Mouse (Mus musculus): ENCODE data around the gene Fxyd4. TPM values are rescaled to one million over a fixed set of nuclear protein-coding genes. Genes with fewer than 3 reads are reported as not detected.

Fxyd4 gene
- total and polyA plus RNA-seq, 3 experiments = 0.22 TPM; not detected in 2

DNA sequence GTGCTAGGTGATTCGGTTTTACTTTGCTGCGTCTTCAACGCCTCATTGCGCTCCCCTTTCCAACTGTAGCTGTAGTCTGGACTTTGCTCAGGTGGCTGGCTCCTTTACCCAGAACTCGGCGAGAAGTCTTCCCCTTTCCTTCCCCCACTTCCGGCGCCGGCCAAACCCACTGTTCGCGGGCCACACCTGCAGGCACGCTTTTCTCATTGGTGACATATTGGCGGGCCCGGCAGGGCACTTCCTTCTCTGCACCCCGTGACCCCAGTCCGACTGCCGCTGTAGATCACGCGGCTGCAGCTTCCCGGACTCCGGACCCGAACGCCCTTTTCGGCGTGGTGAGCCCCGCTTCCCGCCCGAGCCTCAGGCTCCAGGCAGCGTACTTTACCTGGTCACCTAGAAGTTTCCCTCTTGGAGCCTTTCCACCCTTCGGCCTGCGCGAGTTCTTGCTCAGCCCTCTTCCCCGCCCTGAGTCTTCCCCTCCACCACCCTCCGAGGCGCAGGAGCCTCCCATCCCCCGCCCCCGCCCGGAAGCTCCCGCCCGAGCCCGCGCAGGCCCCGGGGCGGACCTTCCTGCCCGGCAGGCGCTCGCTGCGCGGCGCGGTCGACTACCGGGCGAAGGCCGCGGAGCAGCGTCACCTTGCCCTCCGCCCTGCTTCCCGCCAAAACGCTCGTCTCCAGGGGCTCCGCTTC, 20.6 kb downstream of the Fxyd4 start:
- Histone ChIP-seq H3K36me3 (ENCODE audit: control insufficient read depth in 1 of 2, insufficient read depth in 2 of 2, low read length in 2 of 2) (peaks cover 45 to 75% of the 10 kb centered on the region in 2 experiments), H3K79me2 (ENCODE audit: control insufficient read depth, insufficient read depth, low read length, poor library complexity) (peaks cover 83% of the 10 kb centered on the region), H3K9me3 (replicated peaks; ENCODE audit: insufficient read depth, low read length) (no peaks in the 10 kb centered on the region), H3K9ac (ENCODE audit: control insufficient read depth, low read depth, low read length, poor library complexity, severe bottlenecking) (peak overlapping the region; percentile 97), H3K27ac (ENCODE audit: control insufficient read depth, low read depth, low read length) (peak overlapping the region; percentile 99), H3K27me3 (ENCODE audit: control insufficient read depth in 1 of 2, insufficient read depth in 2 of 2, low read length in 2 of 2) (no peaks in the 10 kb centered on the region), H3K4me1 (ENCODE audit: control insufficient read depth in 1 of 2, insufficient read depth in 2 of 2, low read length in 2 of 2) (peaks cover 23 to 26% of the 10 kb centered on the region in 2 experiments), H3K4me3 (ENCODE audit: control insufficient read depth in 1 of 2, insufficient read depth in 1 of 2, low read depth in 2 of 2, low read length in 2 of 2) (peak overlapping the region; percentile 53 to 95)
- TF ChIP-seq POLR2A (IDR thresholded peaks at IDR 0.05; ENCODE audit: control insufficient read depth in 1 of 2, insufficient read depth in 1 of 2, low read depth in 1 of 2, low read length in 2 of 2, poor library complexity in 1 of 2) = peak; percentile 45 to 81; a peak in 3 of 4 replicates
- peak; percentile 74 for TF ChIP-seq SIN3A (IDR thresholded peaks at IDR 0.05; ENCODE audit: low read length)
- TF ChIP-seq MAX (IDR thresholded peaks at IDR 0.05; ENCODE audit: low read length) = peak; percentile 79
- TF ChIP-seq TBP (IDR thresholded peaks at IDR 0.05; ENCODE audit: low read depth, low read length) = peak; percentile 76
- 0 out of 4 replicates have a peak, but pooled peaks of 1 of the 2 experiments have one; percentile 47 for TF ChIP-seq USF2 (IDR thresholded peaks at IDR 0.05; ENCODE audit: borderline replicate concordance in 1 of 2, insufficient read depth in 1 of 2, low read depth in 1 of 2, low read length in 2 of 2)
- peak; percentile 58 for TF ChIP-seq ZMIZ1 (IDR thresholded peaks at IDR 0.05; ENCODE audit: low read depth, low read length)
- TF ChIP-seq NELFE (IDR thresholded peaks at IDR 0.05; ENCODE audit: low read depth, low read length) = peak; percentile 69
- TF ChIP-seq POLR2AphosphoS2 (IDR thresholded peaks at IDR 0.05; ENCODE audit: low read length) = peak; percentile 91
- TF ChIP-seq NRF1 (IDR thresholded peaks at IDR 0.05; ENCODE audit: insufficient read depth, low read depth, low read length, poor library complexity, severe bottlenecking) = peak; percentile 61
- no peak for TF ChIP-seq RAD21 (IDR thresholded peaks at IDR 0.05; ENCODE audit: low read depth, low read length)
- no peak for TF ChIP-seq GABPA (IDR thresholded peaks at IDR 0.05; ENCODE audit: low read depth, low read length)
- no peak for TF ChIP-seq ZC3H11A (IDR thresholded peaks at IDR 0.05; ENCODE audit: low read depth, low read length)
- TF ChIP-seq USF1 (IDR thresholded peaks at IDR 0.05; ENCODE audit: low read depth, low read length) = peak; percentile 92
- peak; percentile 81 for TF ChIP-seq ELF1 (IDR thresholded peaks at IDR 0.05; ENCODE audit: low read depth, low read length)
- peak; percentile 66 for TF ChIP-seq HCFC1 (IDR thresholded peaks at IDR 0.05; ENCODE audit: low read depth, low read length)
- TF ChIP-seq MEF2A (IDR thresholded peaks at IDR 0.05; ENCODE audit: extremely low read depth, insufficient replicate concordance, low read depth, low read length, poor library complexity, severe bottlenecking) = no peak
- TF ChIP-seq E2F4 (IDR thresholded peaks at IDR 0.05; ENCODE audit: borderline replicate concordance, low read depth, low read length) = peak; percentile 84; the same call in 1 of the 2 replicates
- peak; percentile 89; the same call in 1 of the 2 replicates for TF ChIP-seq MYC (IDR thresholded peaks at IDR 0.05; ENCODE audit: low read depth, low read length)
- TF ChIP-seq EP300 (IDR thresholded peaks at IDR 0.05; ENCODE audit: low read depth in 1 of 2, low read length in 2 of 2) = peak in 1 of 2 experiments; percentile 39; a peak in 2 of 4 replicates
- peak; percentile 69 for TF ChIP-seq ETS1 (IDR thresholded peaks at IDR 0.05; ENCODE audit: low read depth, low read length)
- TF ChIP-seq TCF12 (IDR thresholded peaks at IDR 0.05; ENCODE audit: low read depth, low read length) = no peak; the same call in 1 of the 2 replicates
- peak; percentile 56; the same call in 1 of the 2 replicates for TF ChIP-seq BHLHE40 (IDR thresholded peaks at IDR 0.05; ENCODE audit: borderline replicate concordance, low read depth, low read length)
- peak; percentile 92 for TF ChIP-seq MXI1 (IDR thresholded peaks at IDR 0.05; ENCODE audit: low read depth, low read length)
- TF ChIP-seq UBTF (IDR thresholded peaks at IDR 0.05; ENCODE audit: borderline replicate concordance, insufficient read depth, low read depth, low read length) = no peak
- peak; percentile 94 for DNase-seq (ENCODE audit: low read depth, low spot score)
